Mouse (Mus musculus) heart, embryonic 13.5 days (tissue): ENCODE results near the gene Vegfa. TPM values are rescaled to one million over a fixed set of nuclear protein-coding genes. Genes with fewer than 3 reads are reported as not detected.
A peak's percentile ranks its signal among the peaks of the same experiment; 100 is the strongest.

Source experiments
- ATAC-seq: fragments of 200-750 bp; cut with Nextera tagmentation; 2 replicates; pipeline ENCODE4 v1.8.0; 2017; ENCODE audit warnings: moderate TSS enrichment; ENCODE audit not compliant: insufficient number of reproducible peaks, low FRiP score, low TSS enrichment; ENCODE audit errors: extremely low read depth
- H3K27ac ChIP-seq: fragments of 300-500 bp; sonication (generic); replicated peaks from 2 replicates; pipeline ENCODE4 v1.5.1; 2015; ENCODE audit warnings: moderate library complexity, mild to moderate bottlenecking, inconsistent platforms
- H3K27me3 ChIP-seq: fragments of 300-500 bp; sonication (generic); replicated peaks from 2 replicates; pipeline ENCODE4 v1.6.1; 2015; ENCODE audit warnings: mild to moderate bottlenecking, inconsistent platforms
- H3K36me3 ChIP-seq: fragments of 300-500 bp; sonication (generic); 2 replicates; pipeline ENCODE4 v1.6.1; 2015; ENCODE audit warnings: mild to moderate bottlenecking, inconsistent platforms
- H3K4me1 ChIP-seq: fragments of 300-500 bp; sonication (generic); 2 replicates; pipeline ENCODE4 v1.6.1; 2015; ENCODE audit warnings: inconsistent platforms
- H3K4me2 ChIP-seq: fragments of 300-500 bp; sonication (generic); 2 replicates; pipeline ENCODE4 v1.6.1; 2015; ENCODE audit warnings: inconsistent platforms, mild to moderate bottlenecking, moderate library complexity
- H3K4me3 ChIP-seq: fragments of 300-500 bp; sonication (generic); 2 replicates; pipeline ENCODE4 v1.5.1; 2015; ENCODE audit warnings: moderate library complexity, mild to moderate bottlenecking, inconsistent platforms
- H3K9ac ChIP-seq: fragments of 300-500 bp; sonication (generic); 2 replicates; pipeline ENCODE4 v1.6.1; 2015; ENCODE audit warnings: inconsistent platforms, mild to moderate bottlenecking, moderate library complexity
- H3K9me3 ChIP-seq: fragments of 300-500 bp; sonication (generic); 2 replicates; pipeline ENCODE4 v1.6.1; 2016; ENCODE audit warnings: inconsistent platforms
- WGBS: fragments of 180-500 bp; shearing (Covaris S2); methylation state at CpG from one replicate; pipeline ENCODE4 v1.1.7; 2015; ENCODE audit warnings: mixed read lengths; 5-methylcytosine and 5-hydroxymethylcytosine counted together
- polyA plus RNA-seq: library from polyadenylated mRNA; unstranded; fragments of >200 nt; fragmentation: Nextera tagmentation; extraction: Ambion mirVana; gene quantifications from 2 replicates; pipeline ENCODE4 v1.2.1, GENCODE M21; 2015

The Vegfa gene
- polyA plus RNA-seq, 1 experiment from 2014 or later = 5.4 TPM

GRCm38 (mm10) chr17:46051356-46051755, 19.2 kb upstream of the Vegfa start:
- WGBS = 55% methylated on average over 5 of the region's 5 CpGs
- Histone ChIP-seq H3K4me1 (peaks cover 15% of the 10 kb centered on the region; the same call in 1 of the 2 replicates), H3K9ac (no peak overlapping the region), H3K27me3 (peaks cover 8% of the 10 kb centered on the region), H3K4me2 (no peak overlapping the region), H3K36me3 (no peaks in the 10 kb centered on the region), H3K4me3 (no peak overlapping the region), H3K27ac (no peak overlapping the region), H3K9me3 (0 out of 2 replicates have a peak, but pooled peaks cover 5% of the 10 kb centered on the region)
- no peak for ATAC-seq

- Histone ChIP-seq H3K27ac (no peak overlapping the region), H3K4me1 (peaks cover 15% of the 10 kb centered on the region; the same call in 1 of the 2 replicates), H3K27me3 (peaks cover 8% of the 10 kb centered on the region; the same call in 1 of the 2 replicates), H3K4me3 (no peak overlapping the region), H3K4me2 (no peak overlapping the region), H3K36me3 (no peaks in the 10 kb centered on the region), H3K9me3 (0 out of 2 replicates have a peak, but pooled peaks cover 5% of the 10 kb centered on the region), H3K9ac (no peak overlapping the region)
- WGBS = 23% methylated on average over 4 of the region's 4 CpGs
- ATAC-seq = no peak
These were observed 17.4 kb upstream of the Vegfa start for GRCm38 (mm10) chr17:46049567-46049966.

- 92% methylated on average over 4 of the region's 4 CpGs for WGBS
- Histone ChIP-seq H3K9ac (no peak overlapping the region), H3K27ac (no peak overlapping the region), H3K4me3 (no peak overlapping the region), H3K4me2 (no peak overlapping the region), H3K36me3 (no peaks in the 10 kb centered on the region), H3K9me3 (0 out of 2 replicates have a peak, but pooled peaks cover 5% of the 10 kb centered on the region), H3K4me1 (peaks cover 15% of the 10 kb centered on the region; the same call in 1 of the 2 replicates), H3K27me3 (peaks cover 8% of the 10 kb centered on the region; the same call in 1 of the 2 replicates)
- no peak for ATAC-seq
These were observed 16.0 kb upstream of the Vegfa start for GRCm38 (mm10) chr17:46048184-46048583.

- H3K27me3 ChIP-seq = no peaks in the 10 kb centered on the region
- no peak overlapping the region for H3K4me3 ChIP-seq
- H3K4me2 ChIP-seq = no peak overlapping the region
- no peak for ATAC-seq
- H3K36me3 ChIP-seq = no peaks in the 10 kb centered on the region
- H3K9me3 ChIP-seq = 0 out of 2 replicates have a peak, but pooled peaks cover 5% of the 10 kb centered on the region
- H3K4me1 ChIP-seq = peaks cover 14% of the 10 kb centered on the region; the same call in 1 of the 2 replicates
- no peak overlapping the region for H3K27ac ChIP-seq
- no peak overlapping the region for H3K9ac ChIP-seq
- 83% methylated on average over 8 of the region's 8 CpGs for WGBS
These were observed 13.6 kb upstream of the Vegfa start for GRCm38 (mm10) chr17:46045742-46046141.

- H3K27me3 ChIP-seq = 0 out of 2 replicates have a peak, but pooled peaks cover 3% of the 10 kb centered on the region
- no peak overlapping the region for H3K9ac ChIP-seq
- 0 out of 2 replicates have a peak, but pooled peaks cover 5% of the 10 kb centered on the region for H3K9me3 ChIP-seq
- H3K27ac ChIP-seq = no peak overlapping the region
- WGBS = 83% methylated on average over 5 of the region's 5 CpGs
- H3K4me3 ChIP-seq = no peak overlapping the region
- H3K36me3 ChIP-seq = no peaks in the 10 kb centered on the region
- peaks cover 19% of the 10 kb centered on the region; the same call in 1 of the 2 replicates for H3K4me1 ChIP-seq
- no peak overlapping the region for H3K4me2 ChIP-seq
- ATAC-seq = no peak
These were observed 12.8 kb upstream of the Vegfa start for GRCm38 (mm10) chr17:46044953-46045352.

- Histone ChIP-seq H3K9ac (no peak overlapping the region), H3K9me3 (no peaks in the 10 kb centered on the region), H3K4me2 (no peak overlapping the region), H3K4me1 (peaks cover 20% of the 10 kb centered on the region), H3K27me3 (0 out of 2 replicates have a peak, but pooled peaks cover 13% of the 10 kb centered on the region), H3K27ac (no peak overlapping the region), H3K36me3 (no peaks in the 10 kb centered on the region), H3K4me3 (no peak overlapping the region)
- ATAC-seq = no peak
- WGBS = 82% methylated on average over 8 of the region's 8 CpGs
These were observed 10.0 kb upstream of the Vegfa start for GRCm38 (mm10) chr17:46042158-46042557.

GRCm38 (mm10) chr17:46041679-46042078, 9.5 kb upstream of the Vegfa start:
- WGBS = 76% methylated on average over 3 of the region's 3 CpGs
- no peaks in the 10 kb centered on the region for H3K36me3 ChIP-seq
- 0 out of 2 replicates have a peak, but pooled peaks cover 13% of the 10 kb centered on the region for H3K27me3 ChIP-seq
- no peak for ATAC-seq
- H3K27ac ChIP-seq = no peak overlapping the region
- no peaks in the 10 kb centered on the region for H3K9me3 ChIP-seq
- no peak overlapping the region for H3K9ac ChIP-seq
- H3K4me1 ChIP-seq = peaks cover 21% of the 10 kb centered on the region
- no peak overlapping the region for H3K4me2 ChIP-seq
- H3K4me3 ChIP-seq = no peak overlapping the region

GRCm38 (mm10) chr17:46041223-46041622, 9.1 kb upstream of the Vegfa start:
- 0 out of 2 replicates have a peak, but pooled peaks cover 13% of the 10 kb centered on the region for H3K27me3 ChIP-seq
- WGBS = 66% methylated on average over 5 of the region's 5 CpGs
- H3K9me3 ChIP-seq = no peaks in the 10 kb centered on the region
- H3K27ac ChIP-seq = no peak overlapping the region
- no peak for ATAC-seq
- H3K4me3 ChIP-seq = no peak overlapping the region
- H3K36me3 ChIP-seq = no peaks in the 10 kb centered on the region
- peaks cover 25% of the 10 kb centered on the region for H3K4me1 ChIP-seq
- H3K4me2 ChIP-seq = no peak overlapping the region
- no peak overlapping the region for H3K9ac ChIP-seq

- no peaks in the 10 kb centered on the region for H3K36me3 ChIP-seq
- H3K9ac ChIP-seq = no peak overlapping the region
- no peak for ATAC-seq
- peaks cover 28% of the 10 kb centered on the region for H3K4me1 ChIP-seq
- 15% methylated on average over 6 of the region's 6 CpGs for WGBS
- 0 out of 2 replicates have a peak, but pooled peaks cover 13% of the 10 kb centered on the region for H3K27me3 ChIP-seq
- H3K4me3 ChIP-seq = no peak overlapping the region
- H3K27ac ChIP-seq = no peak overlapping the region
- H3K9me3 ChIP-seq = no peaks in the 10 kb centered on the region
- no peak overlapping the region for H3K4me2 ChIP-seq
These were observed 8.4 kb upstream of the Vegfa start for GRCm38 (mm10) chr17:46040561-46040960.

- no peak overlapping the region for H3K4me3 ChIP-seq
- WGBS = 36% methylated on average over 3 of the region's 3 CpGs
- no peak for ATAC-seq
- H3K9me3 ChIP-seq = no peaks in the 10 kb centered on the region
- peaks cover 42% of the 10 kb centered on the region for H3K4me1 ChIP-seq
- no peak overlapping the region for H3K9ac ChIP-seq
- H3K36me3 ChIP-seq = no peaks in the 10 kb centered on the region
- H3K4me2 ChIP-seq = no peak overlapping the region
- peaks cover 13% of the 10 kb centered on the region; the same call in 1 of the 2 replicates for H3K27me3 ChIP-seq
- H3K27ac ChIP-seq = no peak overlapping the region
These were observed 6.7 kb upstream of the Vegfa start for GRCm38 (mm10) chr17:46038906-46039305.

- no peak overlapping the region for H3K4me3 ChIP-seq
- no peak overlapping the region for H3K4me2 ChIP-seq
- WGBS = 49% methylated on average over 6 of the region's 6 CpGs
- peaks cover 53% of the 10 kb centered on the region for H3K4me1 ChIP-seq
- no peaks in the 10 kb centered on the region for H3K36me3 ChIP-seq
- no peak overlapping the region for H3K27ac ChIP-seq
- peaks cover 13% of the 10 kb centered on the region; the same call in 1 of the 2 replicates for H3K27me3 ChIP-seq
- H3K9ac ChIP-seq = no peak overlapping the region
- H3K9me3 ChIP-seq = no peaks in the 10 kb centered on the region
- ATAC-seq = no peak
These were observed 4.2 kb upstream of the Vegfa start for GRCm38 (mm10) chr17:46036400-46036799.

- Histone ChIP-seq H3K27me3 (peaks cover 3% of the 10 kb centered on the region; the same call in 1 of the 2 replicates), H3K4me3 (no peak overlapping the region), H3K27ac (no peak overlapping the region), H3K36me3 (no peaks in the 10 kb centered on the region), H3K9ac (peak overlapping the region; percentile 65), H3K4me1 (peaks cover 52% of the 10 kb centered on the region), H3K9me3 (no peaks in the 10 kb centered on the region), H3K4me2 (no peak overlapping the region)
- 34% methylated on average over 6 of the region's 6 CpGs for WGBS
- no peak for ATAC-seq
These were observed 1.9 kb upstream of the Vegfa start for GRCm38 (mm10) chr17:46034110-46034509.
